Mouse (Mus musculus) spleen, adult 2 months (tissue): ENCODE measurements around the gene Wdr17.

ENCODE experiments used
- CTCF ChIP-seq: fragments of 200-500 bp; IDR thresholded peaks from 2 replicates; pipeline ENCODE4 v1.5.1; 2011; ENCODE audit warnings: mild to moderate bottlenecking, inconsistent platforms; ENCODE audit not compliant: insufficient read depth, insufficient read length, insufficient replicate concordance; ENCODE audit errors: extremely low read depth
- POLR2A ChIP-seq: fragments of 200-500 bp; IDR thresholded peaks from 2 replicates; pipeline ENCODE4 v1.6.1; 2011; ENCODE audit warnings: low read depth, low read length, inconsistent platforms

DNA sequence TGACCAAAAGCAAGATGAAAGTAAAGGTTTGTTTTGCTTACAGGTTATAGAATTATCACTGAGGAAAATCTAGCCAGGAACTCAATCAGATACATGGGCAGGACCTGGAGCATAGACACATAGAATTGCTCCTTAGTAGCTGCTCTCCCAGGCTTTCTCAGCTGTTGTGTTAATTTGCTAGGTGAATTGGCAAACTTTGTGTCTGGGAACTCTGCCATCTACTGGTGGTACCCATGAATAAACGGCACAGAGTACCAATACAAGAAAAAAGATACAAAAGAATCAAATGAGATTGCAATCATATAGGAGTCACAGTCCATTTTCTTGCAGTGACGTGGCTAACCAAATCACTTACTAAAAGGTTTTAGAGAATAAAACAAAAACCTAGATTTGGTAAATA lies 181.2 kb downstream of the Wdr17 start:
- TF ChIP-seq CTCF: no peak
- TF ChIP-seq POLR2A: no peak
